Mouse (Mus musculus): ENCODE measurements at regions not wholly inside any gene's neighbourhood (a gene's known extent, or its start where the extent isn't known, plus 50 kb on each side); places are given as distances from the start of the nearest gene placed in this dataset.

GRCm38 (mm10) chr5:119053738-119054137, 493.3 kb downstream of the Med13l start:
- ATAC-seq (replicated peaks; ENCODE audit: low read depth, poor library complexity, severe bottlenecking) = no peak; the same call in 1 of the 2 replicates

DNA sequence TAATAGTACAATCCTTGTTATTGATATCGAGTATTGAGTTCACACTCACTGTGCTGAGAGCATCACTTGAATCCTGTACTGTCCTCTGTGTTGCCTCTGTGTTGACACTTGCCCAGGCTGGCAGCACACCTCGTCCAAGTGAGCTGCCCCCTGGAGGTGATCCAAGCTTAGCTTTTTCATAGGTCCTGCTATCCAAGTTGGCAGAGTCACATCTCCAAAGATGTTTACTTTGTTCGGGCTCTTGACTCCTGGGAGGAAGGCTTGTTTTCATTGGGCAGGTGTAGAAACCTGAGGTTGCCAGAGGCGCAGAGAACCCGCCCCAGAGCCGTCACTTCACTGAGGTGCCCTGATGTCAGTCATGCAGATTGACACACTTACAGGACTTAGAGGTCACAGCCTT, 493.9 kb downstream of the Med13l start:
- ATAC-seq (replicated peaks; ENCODE audit: low read depth, poor library complexity, severe bottlenecking) = no peak

DNA sequence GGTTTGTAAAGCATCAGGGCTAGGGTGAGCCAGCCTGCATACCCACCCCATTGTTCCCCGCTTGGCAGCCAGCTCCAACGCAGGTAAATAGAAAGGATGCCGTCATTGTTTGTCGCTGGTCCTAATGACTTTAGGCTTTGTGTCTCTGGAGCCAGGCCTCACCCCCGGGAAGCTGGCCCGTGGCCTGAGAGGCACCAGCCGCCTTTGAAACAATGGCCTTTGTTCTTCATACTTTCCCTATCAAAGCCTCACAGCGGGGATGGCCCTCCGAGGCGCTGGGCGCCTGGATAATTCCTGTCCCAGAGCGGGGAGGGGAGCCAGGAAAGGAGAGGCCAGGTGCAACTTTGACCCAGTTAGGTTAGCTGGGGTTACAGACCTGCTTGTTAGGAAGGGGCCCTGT, 495.0 kb downstream of the Med13l start:
- no peak for ATAC-seq (replicated peaks; ENCODE audit: low read depth, poor library complexity, severe bottlenecking)

DNA sequence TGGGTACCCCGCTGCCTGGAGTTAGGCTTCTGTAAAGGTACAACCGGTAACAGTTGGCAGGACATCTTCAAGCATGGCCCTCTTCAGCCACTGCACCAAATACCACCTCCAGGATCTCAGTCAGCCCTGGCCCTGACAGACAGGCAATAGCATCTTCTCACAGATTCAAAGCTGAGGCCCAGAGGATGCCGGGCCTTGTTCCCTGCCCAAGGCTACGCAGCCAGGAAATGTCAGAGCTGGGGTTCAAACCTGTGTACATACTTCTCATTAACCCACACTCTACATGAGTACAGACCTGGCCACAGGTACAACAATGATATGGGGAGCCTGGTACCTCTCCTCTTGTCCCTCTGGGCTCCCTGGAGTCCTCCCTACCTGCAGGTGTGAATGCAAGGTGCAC, 497.3 kb downstream of the Med13l start:
- no peak for ATAC-seq (replicated peaks; ENCODE audit: low read depth, poor library complexity, severe bottlenecking)

DNA sequence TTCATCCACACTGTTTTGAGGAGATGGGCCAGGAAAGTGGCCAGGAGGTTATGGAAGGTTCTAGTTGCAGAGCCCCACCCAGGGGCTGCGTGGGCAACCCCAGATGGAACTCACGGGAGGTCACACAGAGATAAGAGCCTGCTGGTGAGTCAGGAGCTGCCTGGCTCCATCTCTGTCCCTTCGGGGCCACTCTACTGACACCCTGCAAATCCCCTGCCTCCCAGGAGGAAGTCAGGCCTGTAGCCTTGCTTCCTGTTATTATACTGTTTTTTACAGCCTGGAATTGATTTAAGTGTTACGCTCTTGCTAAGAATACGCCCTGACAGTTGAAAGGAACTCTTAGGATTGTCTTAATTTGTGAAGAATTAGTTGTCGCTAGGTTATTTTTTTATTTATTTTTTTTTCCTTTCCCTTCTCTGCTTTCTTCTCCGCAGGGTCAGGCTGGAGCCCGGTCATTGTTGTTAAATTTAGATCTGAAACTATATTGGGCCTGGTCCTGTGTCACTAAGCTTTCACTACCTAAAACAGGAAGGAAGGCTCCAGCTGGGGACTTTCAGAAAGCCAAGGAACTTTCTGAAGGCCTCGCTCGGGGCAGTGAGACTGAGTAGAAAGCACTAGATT, 497.9 kb downstream of the Med13l start:
- ATAC-seq (replicated peaks; ENCODE audit: low read depth, poor library complexity, severe bottlenecking) = no peak

- ATAC-seq (replicated peaks; ENCODE audit: low read depth, poor library complexity, severe bottlenecking) = no peak
Measured at GRCm38 (mm10) chr5:119059223-119059622, 498.7 kb downstream of the Med13l start.

DNA sequence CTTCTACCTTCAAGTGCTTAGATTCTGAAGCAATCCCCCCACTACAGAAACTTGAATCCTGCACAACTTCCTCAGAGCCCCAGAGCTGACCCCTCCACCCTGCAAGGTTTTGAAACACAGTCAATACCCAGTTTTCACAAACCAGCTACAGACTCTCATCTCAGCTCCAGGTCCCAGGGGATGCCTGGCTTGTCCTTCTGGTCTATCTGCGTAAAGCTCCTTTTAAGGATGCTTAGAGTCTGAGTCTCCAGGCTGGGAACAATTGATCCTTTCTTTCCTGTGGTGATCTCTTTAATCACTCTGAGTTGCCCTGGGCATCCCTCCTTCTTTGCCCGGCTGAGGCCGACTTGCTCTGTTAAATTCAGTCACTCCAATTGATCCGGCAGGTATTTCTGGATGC, 500.4 kb downstream of the Med13l start:
- ATAC-seq (replicated peaks; ENCODE audit: low read depth, poor library complexity, severe bottlenecking) = no peak

DNA sequence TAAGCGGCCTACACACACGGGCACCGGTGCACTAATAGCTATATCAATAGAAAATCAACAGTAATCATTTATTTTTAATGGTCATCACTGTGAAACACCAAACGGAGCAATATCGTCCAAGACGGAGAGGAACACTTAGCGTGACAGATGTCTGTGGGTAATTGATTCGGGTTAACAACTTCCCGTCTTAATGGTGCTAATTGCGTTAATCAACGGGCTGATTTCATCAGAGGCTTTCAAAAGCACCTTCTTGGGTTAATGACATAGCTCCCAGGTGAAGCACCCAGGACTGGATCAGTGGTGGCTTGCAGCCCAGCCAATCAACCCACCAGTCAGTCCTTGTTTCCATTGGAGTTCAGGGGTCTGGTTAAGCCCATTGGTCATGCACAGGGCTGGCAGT, 502.0 kb downstream of the Med13l start:
- ATAC-seq (replicated peaks; ENCODE audit: low read depth, poor library complexity, severe bottlenecking) = no peak

- ATAC-seq (replicated peaks; ENCODE audit: low read depth, poor library complexity, severe bottlenecking) = no peak
Measured at GRCm38 (mm10) chr5:119066666-119067065, 506.2 kb downstream of the Med13l start.

DNA sequence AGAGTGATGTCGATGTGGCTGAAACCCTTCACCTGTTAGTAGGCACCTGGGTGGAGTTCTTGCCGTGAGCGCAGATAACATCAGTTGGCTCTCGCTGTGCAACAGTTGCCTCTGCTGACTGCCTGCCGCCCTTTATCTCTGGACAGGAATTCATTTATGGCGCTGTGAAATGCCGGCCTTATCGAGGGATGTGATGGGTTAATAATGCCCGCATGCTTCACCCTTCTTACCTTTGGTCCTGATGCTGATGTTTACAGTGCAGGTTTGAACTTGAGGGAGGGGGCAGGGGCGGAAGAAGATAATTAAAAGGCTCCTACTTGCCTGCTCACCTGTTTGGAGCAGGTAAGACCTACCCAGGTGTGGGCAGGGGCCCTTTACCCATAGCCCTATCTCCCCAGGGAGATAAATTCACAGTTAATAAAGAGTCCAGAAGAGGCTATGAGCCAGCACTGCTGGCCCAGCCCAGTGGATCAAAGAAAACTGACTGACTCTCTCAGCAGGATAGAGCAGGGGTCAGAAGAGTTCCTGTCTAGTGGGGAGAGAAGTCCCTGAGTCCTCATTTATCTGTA, 509.4 kb downstream of the Med13l start:
- ATAC-seq (replicated peaks; ENCODE audit: low read depth, poor library complexity, severe bottlenecking) = no peak

DNA sequence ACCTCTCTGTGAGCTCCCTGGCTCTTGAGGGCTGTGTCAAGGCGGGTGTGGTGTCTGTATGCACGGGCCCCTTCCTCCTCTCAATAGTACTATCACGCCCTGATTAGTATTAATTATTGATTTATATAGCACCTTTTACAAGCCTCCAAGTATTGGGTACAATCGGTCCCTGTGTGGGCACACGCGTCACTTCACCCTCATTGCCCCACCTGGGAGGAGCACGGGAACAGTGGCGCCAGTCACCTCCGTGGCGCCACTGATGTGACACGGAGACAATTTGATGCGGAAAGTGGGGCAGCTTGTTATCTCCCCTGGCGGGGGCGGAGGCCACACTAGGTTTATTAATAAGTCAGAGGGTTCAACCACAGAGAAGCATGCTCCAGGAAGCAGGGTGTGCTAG, 512.2 kb downstream of the Med13l start:
- ATAC-seq (replicated peaks; ENCODE audit: low read depth, poor library complexity, severe bottlenecking) = no peak

DNA sequence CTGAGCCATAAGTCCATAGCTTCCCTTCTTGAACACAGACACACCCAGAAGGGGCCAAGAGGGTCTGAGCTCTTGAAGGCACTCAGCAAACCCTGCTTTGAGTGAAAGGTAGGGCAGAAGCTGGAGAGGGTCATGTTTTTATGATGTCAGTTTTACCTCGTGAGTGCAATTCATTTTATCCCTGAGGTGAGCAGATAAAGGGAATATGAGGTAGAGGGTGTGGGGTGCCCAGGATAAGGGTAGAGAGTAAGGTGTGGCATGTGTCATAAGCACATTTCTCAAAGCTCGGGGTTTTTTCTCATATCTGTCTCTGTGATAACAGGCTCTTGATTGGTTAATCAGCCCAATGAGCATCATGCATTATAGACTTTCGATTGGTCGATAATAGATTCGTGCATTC, 520.3 kb downstream of the Med13l start:
- ATAC-seq (replicated peaks; ENCODE audit: low read depth, poor library complexity, severe bottlenecking) = no peak

- no peak for ATAC-seq (replicated peaks; ENCODE audit: low read depth, poor library complexity, severe bottlenecking)
Measured at GRCm38 (mm10) chr5:119082895-119083294, 522.4 kb downstream of the Med13l start.

- ATAC-seq (replicated peaks; ENCODE audit: low read depth, poor library complexity, severe bottlenecking) = no peak
Measured at GRCm38 (mm10) chr5:119097576-119098193, 537.2 kb downstream of the Med13l start.

- ATAC-seq (replicated peaks; ENCODE audit: low read depth, poor library complexity, severe bottlenecking) = no peak
Measured at GRCm38 (mm10) chr5:119099817-119100216, 539.3 kb downstream of the Med13l start.

- no peak for ATAC-seq (replicated peaks; ENCODE audit: low read depth, poor library complexity, severe bottlenecking)
Measured at GRCm38 (mm10) chr5:119103503-119103902, 543.0 kb downstream of the Med13l start.

DNA sequence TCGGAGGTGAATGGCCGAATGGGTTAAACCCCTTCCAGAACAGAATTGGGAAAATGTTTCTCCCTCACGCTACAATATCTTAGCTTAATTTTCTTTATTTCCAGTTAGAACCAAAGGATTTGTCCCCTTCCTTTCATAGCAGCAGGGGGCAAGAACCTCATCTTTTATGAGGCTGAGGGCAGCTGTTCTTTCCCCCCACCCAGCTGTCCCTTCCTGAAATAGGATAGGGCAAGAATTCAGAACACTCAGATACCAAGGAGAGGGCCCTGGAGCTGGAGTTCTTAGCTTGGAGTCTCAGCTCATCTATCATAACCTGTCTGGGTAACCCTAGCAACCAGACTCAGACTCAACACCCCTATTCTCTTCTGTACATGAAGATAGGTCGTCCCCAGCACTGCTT, 547.4 kb downstream of the Med13l start:
- no peak for ATAC-seq (replicated peaks; ENCODE audit: low read depth, poor library complexity, severe bottlenecking)

DNA sequence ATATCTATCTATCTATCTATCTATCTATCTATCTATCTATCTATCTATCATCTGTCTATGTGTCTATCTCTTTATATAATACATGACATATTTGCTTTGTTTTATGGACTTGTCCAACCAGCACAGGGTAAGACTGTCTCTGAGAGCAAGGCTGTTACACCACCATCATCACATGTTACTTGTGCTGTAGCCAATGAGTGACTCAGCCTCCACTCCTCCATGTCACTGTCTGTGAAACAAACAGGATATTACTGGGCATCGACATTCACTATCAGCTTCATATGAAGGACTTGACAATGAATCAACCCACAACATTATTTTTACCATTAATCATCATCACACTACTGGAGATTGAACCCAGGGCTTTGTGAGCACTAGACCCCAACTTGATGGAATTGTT, 549.0 kb downstream of the Med13l start:
- no peak for ATAC-seq (replicated peaks; ENCODE audit: low read depth, poor library complexity, severe bottlenecking)

GRCm38 (mm10) chr5:119114074-119114473, 553.6 kb downstream of the Med13l start:
- no peak for ATAC-seq (replicated peaks; ENCODE audit: low read depth, poor library complexity, severe bottlenecking)

DNA sequence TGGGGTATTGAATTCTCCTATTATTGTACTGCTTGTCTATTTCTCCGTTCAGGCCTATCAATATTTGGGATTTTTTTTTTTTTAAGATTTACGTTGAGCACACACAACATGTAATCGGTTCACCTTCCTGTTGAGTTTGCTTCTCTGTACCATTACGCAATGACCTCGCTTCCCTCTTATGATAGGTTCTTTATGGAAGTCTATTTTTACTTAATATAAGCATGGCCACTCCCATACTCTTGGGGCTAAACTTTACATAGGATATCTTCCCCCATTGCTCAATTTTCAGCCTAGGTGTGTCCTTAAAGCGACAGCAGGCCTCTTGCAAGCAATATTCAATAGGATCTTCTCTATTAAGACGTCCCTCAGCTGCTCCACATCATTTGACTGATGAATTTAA, 544.7 kb upstream of the Tbx3 start:
- ATAC-seq (replicated peaks; ENCODE audit: low read depth, poor library complexity, severe bottlenecking) = no peak

DNA sequence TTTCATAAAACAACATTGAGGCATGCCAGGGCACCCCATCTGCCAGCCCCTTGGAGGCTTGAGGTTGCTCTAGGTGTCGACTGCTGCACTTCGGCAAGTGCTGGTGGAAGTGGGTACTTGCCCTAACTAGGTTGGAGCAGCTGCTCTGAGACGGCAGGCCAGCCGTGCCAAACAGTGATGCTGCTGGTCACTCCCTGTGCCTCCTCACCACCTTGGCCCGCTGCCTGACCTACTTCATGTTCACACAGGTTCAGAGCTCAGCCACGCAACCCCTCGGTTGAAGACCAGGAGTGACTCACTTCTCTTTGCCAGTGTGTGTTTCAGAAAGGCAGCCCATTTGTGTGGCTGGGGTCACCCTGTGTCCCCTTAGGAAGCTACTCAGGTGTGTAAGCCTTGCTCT, 540.3 kb upstream of the Tbx3 start:
- no peak for ATAC-seq (replicated peaks; ENCODE audit: low read depth, poor library complexity, severe bottlenecking)

DNA sequence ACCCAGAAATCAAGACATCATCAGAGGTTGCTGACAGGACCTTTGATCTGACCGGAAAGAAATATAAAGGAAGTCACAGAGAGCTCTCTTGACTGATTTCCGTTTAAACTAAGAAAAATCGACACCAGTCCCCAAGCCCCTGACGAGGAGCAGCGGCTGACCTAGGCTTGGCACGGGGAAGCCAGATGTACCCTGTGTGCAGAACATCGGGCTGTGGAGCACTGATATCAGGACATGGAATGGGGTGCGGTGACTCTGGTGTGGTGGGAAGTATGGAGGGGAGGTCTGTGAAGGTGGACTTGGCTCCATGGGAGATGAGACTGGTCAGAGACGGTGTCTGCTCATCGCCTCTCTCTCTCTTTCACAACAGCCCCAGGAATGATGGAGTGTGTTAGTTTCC, 539.0 kb upstream of the Tbx3 start:
- no peak for ATAC-seq (replicated peaks; ENCODE audit: low read depth, poor library complexity, severe bottlenecking)

All from common myeloid progenitor, adult 5-6 weeks (primary cell).